Mouse (Mus musculus): ENCODE measurements around the gene Smpdl3b.
A peak's percentile ranks its signal among the peaks of the same experiment; 100 is the strongest.
"Not testable (repeated sequence)": the region's sequence is repeated elsewhere in the genome, so short reads cannot be mapped to it uniquely, and the experiment has no call there.

The Smpdl3b gene

DNA sequence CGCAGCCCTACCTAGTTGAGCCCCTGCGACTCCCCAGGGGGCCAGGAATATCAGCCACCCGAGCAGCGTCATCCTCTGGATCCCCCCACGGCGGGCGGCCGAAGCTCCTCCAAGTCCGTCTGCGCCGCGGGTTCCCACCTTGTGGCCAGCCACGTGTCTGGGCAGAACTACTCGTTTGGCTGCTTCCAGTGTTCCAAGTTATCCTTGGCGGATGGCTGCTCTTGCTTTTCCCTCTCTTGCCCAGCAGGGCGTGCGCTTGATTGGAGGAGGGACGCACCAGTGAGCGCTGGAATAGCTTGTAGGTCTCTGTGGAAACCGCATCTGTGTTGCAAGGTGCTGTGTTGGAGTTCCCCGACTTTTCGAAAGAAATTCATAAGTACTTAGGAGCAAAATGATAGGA is at the start of gene Smpdl3b:
Gene Smpdl3b (minus strand): TSS at position 279 of the 400 bp plus-strand sequence.
- no peak for DNase-seq

DNA sequence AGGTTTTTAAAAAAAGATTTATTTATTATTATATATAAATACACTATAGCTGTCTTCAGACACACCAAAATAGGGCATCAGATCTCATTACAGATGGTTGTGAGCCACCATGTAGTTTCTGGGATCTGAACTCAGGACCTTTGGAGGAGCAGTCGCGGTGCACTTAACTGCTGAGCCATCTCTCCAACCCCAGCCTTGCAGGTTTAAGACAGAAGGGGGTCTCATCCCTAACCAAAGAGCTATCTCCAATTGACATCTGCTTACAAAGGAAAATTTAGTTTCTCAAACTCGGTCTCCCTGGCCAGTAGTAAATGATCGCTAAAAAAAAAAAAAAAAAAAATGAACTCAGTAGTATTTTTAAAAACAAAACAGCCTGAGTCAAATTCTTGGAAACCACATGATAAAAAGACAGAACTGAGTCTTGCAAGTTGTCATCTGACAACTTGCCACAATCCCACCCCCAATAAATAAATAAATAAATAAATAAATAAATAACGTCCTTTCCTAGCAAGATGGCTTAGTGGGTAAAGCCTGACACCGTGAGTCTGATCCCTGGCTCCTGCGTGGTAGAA is 49.7 kb upstream of the Smpdl3b start:
- no peak for DNase-seq

DNA sequence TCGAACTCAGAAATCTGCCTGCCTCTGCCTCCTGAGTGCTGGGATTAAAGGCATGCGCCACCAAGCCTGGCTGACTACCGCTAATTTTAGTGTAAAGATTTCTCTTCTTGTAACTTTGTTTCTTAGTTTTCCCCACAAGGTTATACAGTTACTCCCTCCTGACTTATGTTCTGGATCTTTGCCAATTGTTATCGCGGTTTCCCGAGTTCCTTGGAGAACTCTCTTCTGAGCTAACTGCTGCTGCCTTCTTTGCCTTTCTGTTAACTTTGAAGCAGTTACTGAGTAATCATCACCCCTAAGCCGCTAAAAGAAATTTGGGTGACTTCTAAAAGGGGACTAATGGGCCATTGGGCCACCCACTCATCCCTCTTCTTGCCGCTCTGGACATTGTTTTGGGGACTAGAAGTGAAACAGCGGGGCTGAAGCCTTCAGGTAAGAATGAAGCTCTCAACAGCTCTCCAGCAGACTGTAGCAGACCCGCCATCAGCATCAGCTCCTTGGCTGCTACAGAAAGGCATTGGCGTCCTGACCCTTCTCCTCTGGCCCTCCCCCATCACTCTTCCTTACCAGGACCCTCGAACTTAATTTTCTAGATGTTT is 48.6 kb upstream of the Smpdl3b start:
- DNase-seq: no peak

DNA sequence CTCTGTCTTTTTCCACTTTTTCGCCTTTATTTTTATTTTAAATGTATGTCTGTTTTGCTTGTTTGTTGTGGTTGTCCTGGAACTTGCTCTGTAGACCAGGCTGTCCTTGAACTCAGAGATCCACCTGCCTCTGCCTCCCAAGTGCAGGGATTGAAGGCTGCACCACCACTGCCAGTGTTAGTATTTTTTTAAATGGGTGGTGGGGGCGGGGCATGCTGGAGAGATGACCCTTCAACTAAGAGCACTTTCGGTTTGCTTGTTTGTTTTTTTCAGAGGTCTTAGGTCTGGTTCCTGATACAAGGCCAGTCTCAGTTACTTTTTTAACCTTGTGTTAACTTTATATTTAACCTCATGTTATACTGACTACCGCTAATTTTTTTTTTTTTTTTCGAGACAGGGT is 48.1 kb upstream of the Smpdl3b start:
- no peak for DNase-seq

DNA sequence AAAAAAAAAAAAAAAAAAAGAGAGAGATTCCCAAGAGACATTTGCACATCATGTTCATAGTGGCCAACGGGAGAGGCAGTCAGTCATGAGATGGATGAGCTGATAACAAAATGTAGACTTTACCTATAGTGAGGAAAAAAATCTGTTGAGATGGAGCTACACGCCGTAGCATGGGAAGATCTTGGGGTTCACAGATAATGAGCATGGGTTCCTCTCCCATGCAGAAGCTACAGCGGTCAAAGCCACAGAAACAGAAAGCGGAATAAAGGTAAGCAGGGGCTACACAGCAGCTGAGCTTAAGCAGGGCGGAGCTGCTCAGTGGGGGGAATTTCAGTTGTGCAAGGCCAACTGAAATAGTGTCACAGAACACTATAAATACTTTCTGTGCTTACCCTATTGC is 47.3 kb upstream of the Smpdl3b start:
- peak; percentile 21 for DNase-seq

DNA sequence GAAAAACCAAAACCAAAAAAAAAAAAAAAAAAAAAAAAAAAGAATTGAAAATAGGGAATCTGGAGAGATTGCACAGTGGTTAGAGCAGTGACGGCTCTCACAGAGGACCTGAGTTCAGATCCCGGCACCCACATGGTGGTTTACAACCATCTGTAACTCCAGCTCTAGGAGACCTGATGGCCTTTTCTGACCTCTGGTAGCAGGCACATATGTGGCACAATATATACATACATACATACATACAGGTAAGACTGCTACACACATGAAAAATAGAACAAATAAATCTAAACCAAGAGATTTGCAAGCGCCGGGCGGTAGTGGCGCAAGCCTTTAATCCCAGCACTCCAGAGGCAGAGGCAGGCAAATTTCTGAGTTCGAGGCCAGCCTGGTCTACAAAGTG is 46.8 kb upstream of the Smpdl3b start:
- no peak for DNase-seq

DNA sequence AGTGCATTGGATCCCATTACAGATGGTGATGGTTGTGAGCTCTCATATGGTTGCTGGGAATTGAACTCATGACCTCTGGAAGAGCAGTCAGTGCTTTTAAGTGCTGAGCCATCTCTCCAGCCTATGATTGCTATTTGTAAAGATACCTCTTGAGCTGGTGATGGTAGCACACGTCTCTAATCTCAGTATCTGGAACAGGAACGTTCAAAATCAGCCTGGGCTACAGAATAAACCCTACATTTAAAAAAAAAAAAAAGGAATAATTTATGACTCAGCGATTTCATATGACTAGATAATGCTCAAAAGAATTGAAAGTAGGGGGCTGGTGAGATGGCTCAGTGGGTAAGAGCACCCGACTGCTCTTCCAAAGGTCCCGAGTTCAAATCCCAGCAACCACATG is 46.2 kb upstream of the Smpdl3b start:
- DNase-seq: no peak

DNA sequence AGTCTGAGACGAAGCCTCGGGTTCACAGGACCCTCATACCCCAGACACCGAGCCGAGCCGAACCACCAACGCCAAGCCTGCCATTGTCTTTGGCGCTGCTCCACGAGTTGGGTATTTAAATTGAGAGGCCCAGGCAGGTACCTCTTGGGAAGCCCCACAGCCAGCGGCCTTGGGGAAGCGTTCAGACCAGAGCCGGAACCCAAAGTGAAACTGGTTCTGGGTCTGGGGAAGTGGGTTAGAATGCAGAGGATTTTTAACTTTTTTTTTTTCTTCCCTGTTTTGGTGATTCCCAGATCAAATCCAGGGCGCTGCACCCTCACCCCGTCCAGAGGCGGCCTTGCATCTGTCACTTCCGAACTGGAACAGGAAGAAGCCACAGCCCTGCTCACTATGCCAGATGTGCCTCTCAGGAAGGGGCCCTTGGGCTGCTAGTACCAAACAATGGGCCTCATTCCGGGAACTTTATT is 45.2 kb upstream of the Smpdl3b start:
- DNase-seq: peak; percentile 64

DNA sequence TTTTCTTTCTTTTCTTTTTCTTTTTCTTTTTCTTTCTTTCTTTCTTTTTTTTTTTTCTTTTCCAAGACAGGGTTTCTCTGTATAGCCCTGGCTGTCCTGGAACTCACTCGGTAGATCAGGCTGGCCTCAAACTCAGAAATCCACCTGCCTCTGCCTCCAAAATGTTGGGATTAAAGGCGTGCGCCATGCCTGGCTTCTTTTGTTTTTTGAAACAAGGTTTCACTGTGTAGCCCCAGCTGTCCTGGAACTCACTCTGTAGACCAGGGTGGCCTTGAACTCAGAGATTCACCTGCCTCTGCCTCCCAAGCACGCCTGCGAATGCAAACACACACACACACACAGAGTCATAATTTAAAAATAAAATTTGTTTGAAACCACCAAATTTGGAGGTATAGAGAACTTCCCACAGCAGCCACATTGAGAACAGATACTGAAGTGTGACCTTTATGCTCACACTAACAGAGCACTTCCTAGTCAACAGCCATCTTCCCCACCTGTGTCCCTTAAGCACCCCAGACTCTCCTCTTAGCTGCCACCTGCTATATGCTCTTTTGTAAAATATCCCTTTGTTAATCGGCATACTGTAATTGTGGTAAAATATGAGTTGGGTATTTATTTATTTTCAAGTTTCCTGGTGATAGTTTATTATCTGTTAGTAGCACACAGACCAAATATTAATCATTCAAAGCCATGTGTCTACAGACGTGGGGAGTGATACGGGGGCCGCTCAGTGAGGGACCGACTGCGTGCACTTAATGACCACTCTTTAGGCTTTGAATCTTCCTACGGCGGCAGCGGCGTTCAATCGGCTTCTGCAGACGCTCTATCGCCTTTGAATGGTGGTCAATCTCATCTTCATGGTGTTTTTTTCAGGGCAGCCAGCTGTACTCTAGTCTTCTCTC is 44.4 kb upstream of the Smpdl3b start:
- no peak for DNase-seq

DNA sequence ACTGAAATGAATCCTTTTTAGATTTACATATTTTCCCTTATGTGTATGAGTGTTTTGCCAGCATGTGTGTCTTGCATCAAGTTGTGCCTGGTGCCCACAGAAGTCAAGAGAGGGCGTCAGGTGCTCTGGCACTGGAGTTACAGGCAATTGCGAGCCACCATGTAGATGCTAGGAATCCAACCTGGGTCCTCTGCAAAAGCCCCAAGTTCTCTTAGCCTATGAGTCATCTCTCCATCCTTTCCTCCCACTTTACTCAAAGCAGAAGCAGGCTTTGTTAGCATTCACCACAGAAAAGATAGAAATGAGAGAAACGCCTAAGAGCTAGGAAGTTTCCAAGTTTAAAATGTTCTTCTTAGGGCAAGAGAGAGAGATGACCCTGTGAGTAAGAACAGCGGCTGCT is 42.8 kb upstream of the Smpdl3b start:
- DNase-seq: no peak

DNA sequence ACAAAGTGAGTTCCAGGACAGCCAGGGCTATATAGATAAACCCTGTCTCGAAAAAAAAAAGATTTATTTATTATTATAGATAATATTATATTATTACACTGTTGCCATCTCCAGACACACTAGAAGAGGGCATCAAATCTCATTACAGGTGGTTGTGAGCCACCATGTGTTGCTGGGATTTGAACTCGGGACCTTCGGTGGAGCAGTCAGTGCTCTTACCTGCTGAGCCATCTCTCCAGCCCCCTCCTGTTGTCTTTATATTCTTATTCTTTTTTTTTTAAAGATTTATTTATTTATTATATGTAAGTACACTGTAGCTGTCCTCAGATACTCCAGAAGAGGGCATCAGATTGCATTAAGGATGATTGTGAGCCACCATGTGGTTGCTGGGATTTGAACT is 41.6 kb upstream of the Smpdl3b start:
- DNase-seq: not testable (repeated sequence)

DNA sequence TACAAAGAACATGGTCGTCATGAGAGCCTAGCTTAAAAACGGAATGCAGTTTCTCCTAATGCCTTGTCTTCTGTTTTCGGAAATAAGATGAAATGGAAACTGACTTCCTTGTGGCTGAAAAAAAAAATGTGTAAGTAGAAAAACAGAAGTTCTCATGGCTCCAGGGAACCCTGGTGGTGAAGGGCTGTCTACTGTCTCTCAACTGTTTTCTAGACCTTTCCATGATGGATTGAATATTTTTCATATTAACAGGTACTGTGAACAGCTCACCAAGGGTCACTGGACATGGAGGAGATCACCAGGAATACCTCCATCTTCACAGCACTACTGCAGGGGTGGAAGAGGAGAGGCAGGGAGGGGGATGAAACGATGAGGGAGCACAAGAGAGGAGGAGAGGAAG is 41.0 kb upstream of the Smpdl3b start:
- no peak for DNase-seq

DNA sequence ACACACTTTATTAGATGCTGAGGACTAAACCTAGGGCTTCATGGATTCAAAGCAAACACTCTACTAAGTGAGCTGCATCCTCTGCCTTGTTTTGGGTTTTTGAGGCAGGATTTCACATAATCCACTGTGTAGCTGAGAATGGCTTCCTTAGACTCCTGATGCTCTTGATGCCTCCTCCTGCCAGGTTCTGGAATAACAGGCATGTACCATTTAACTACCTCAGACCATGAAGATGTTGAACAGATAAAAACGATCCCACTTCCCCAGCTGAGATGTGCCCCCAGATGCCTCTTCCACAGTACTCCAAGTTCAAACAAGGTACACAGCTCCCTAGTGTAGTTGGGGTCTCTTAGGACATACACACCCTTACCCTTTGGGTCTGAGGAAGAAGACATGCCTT is 40.4 kb upstream of the Smpdl3b start:
- DNase-seq: no peak

DNA sequence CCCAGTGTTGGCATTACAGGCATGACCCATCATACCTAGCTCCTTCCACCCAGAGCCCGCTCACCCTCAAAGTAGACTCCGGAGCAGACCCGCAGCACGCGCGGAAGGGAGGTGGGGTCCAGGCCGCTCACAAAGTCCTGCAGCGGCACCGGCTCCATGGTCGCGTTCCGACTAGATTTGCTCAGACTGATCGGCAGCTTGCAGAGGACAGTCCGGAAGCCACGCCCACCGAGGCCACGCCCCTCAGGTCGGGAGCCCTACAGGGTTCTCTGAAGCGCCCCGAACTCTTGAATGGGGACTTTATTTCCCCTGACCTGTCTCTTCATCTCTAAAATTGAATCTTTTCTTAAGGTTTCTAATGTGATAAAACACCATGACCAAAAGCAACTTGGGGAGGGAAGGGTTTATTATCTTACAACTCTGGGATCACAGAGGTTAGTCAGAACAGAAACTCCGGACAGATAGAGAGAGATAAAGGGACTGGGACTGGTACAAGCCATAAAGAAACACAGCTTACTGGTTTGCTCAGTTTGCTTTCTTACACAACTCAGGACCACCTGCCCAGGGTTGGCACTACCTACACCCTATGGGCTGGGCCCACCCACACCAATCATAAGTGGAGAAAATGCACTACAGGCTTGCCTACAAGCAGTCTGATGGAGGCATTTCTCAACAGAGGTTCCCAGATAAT is 39.3 kb upstream of the Smpdl3b start, which contains the start of gene Themis2:
Gene Themis2 (minus strand): TSS at position 192 of the 691 bp plus-strand sequence.
- peak; percentile 88 for DNase-seq

DNA sequence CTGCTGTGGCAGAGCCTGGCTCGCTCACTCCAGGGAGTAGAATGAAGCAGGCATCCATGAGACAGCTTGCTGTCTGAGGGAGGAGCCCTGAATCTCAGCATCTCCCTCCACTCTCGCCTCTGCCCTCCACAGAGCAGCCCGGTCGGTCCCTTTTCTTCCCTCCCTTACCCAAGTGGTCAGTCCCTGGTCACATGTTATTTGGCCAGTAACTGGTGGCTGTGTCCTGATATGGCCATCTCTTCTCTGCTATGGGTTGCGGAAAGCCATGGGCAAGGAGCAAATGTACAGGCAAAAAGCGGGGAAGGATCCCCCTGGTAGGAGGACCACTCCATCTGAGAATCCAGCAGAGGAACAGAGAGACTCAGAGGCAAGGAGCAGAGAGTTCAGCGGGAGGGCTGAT is 38.1 kb upstream of the Smpdl3b start:
- DNase-seq: no peak

DNA sequence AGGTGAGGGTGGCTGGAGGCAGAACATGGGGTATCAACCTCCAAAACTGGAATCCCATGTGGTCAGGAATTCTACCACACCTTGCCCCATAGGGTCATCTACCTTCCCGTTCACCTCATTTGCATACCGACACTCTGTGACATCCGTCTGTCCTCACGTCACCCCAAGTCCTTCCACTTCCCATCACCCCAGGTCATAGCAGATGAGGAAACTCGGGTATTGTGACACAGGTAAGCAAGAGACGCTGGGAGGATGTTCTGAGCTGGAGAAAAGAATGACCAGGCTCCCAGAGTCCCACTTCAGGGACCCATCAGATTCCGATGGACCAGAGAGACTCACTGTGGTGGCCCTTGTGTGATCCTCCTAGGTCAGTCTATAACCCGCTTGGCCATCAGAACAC is 37.7 kb upstream of the Smpdl3b start:
- DNase-seq: no peak

DNA sequence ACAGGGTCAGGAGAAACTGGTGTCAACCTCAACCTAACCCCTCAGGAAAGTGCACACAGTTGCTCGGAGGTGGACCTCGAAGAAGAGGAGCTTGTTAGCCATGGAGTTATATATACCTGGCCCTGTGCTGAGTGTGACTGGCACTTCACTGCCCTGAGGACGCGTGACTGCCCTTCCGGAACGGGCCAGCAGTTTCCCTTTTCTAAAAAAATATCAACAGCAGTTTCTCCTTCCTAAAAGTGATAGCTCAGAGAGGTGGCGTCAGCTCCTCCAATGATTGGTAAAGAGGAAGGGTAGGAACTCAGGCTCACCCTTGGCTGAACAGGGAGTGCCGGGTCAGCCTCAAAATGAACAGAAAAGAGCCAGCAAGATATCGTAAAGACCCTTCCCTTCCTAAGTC is 37.0 kb upstream of the Smpdl3b start:
- DNase-seq: no peak

DNA sequence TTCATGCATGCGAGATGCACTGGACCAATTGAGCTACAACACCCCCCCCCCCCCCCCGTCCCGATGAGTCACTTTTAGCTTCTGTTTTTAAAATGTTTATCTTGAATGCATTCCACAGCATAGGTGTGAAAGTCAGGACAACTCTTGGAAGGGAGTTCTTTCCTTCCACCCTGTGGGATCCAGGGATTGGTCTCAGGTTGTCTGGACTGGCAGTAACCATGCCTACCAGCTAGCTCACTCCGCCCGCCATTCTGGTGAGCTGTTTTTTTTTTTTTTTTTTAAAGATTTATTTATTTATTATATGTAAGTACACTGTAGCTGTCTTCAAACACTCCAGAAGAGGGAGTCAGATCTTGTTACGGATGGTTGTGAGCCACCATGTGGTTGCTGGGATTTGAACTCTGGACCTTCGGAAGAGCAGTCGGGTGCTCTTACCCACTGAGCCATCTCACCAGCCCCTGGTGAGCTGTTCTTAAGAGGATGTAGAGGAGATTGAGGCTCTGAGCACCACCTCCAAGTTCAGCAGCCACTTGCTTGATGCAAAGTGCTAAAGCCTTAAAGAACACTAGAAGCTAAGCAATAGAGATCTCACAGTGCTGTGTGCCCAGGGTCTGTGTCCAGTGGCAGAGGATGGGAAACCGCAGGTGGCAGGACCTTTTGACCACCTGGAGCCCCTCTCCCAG is 36.4 kb upstream of the Smpdl3b start:
- DNase-seq: not testable (repeated sequence)

DNA sequence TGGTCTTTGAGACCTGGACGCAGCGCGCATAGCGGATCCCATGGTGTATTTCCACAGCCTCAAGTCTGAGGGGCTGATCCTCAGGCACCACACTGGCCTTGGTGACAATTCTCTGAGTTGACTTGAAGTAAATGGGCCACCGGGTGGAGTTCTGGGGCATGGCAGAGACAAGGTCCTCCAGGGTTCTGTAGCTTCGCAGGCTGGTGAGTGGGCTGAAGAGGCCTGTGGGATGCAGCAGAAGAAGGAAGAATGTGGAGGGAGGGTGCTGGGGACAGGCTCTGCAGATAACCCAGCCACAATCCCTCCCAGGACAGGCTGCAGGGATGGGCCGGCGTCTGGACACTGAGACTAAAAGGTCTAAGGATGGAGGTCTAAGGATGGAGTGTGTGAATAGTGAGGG is 32.7 kb upstream of the Smpdl3b start:
- no peak for DNase-seq

DNA sequence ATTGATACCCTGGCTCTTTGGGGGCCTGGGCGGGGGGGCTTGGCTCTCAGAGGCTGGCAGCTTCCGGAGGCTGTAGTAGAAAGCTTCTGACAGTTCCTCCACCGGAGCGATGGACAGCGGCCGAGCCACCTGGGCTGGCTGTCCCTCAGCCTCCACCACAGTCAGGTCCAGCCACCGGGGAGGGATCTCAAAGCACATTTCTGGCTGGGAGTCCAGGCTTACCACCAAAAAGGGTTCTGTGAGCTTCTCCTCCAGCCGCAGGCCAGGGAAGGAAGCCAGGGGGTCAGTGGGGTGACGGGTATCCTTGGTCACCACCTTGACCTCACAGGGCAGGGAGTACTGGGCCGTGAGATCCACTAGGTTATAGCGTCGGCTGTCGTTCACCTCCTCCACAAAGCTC is 28.2 kb upstream of the Smpdl3b start:
- no peak for DNase-seq

DNA sequence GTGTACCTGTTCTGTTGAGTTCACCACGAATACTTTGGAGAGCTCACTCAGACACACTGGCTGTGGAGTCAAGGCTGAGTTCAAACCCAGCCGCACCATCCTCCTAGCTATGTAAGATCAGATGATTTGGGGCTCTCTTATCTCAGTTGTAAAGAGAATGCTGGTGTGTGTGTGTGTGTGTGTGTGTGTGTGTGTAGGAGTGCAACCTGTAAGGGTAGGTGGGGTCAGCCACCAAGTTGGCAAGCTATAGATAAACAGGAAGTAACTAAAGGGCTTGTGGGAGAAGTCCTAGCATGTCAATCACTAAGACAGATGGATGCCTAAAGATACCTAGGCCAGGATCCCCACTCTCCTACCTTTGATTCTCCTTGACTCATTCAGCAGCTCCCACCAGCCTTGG is 26.7 kb upstream of the Smpdl3b start:
- no peak for DNase-seq

DNA sequence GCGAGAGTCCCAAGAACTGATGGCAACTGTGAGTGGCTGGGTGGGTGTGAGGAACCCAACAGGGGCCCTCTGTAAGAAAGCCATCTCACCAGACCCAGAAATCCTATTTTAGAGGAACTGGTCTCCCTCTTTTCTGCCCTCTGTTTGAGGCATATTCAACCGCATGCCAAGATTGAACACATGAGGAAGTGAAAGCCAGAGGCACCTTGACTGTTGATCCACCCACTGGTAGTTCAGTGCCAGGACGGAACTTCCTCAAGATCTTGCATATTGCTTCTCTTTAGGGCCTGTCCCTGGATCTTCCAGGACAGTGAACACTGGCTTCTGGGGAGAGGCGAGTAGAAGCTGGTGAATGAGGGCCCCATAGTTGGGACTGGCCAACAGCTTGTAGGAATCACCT is 23.2 kb upstream of the Smpdl3b start:
- no peak for DNase-seq
